Mouse (Mus musculus) limb, embryonic 14.5 days (tissue): ENCODE measurements at regions not wholly inside any gene's neighbourhood (a gene's known extent, or its start where the extent isn't known, plus 50 kb on each side); places are given as distances from the start of the nearest gene placed in this dataset.

ENCODE experiments used
- ATAC-seq: fragments of 200-750 bp; cut with Nextera tagmentation; 2 replicates; pipeline ENCODE4 v1.8.0; 2017; ENCODE audit warnings: low read depth, moderate number of reproducible peaks, moderate TSS enrichment; ENCODE audit not compliant: low FRiP score
- DNase-seq: peaks from one replicate; pipeline ENCODE4 v3.0.0-alpha.2; 2015; ENCODE audit warnings: low spot score
- H3K27ac ChIP-seq: fragments of 300-500 bp; sonication (generic); replicated peaks from 2 replicates; pipeline ENCODE4 v1.5.1; 2014; ENCODE audit warnings: low read depth, mild to moderate bottlenecking, low read length, moderate library complexity, mixed read lengths
- H3K27me3 ChIP-seq: fragments of 300-500 bp; sonication (generic); 2 replicates; pipeline ENCODE4 v1.6.1; 2014; ENCODE audit warnings: low read length, mixed read lengths; ENCODE audit not compliant: control insufficient read depth, insufficient read depth
- H3K36me3 ChIP-seq: fragments of 300-500 bp; sonication (generic); 2 replicates; pipeline ENCODE4 v1.6.1; 2014; ENCODE audit warnings: mild to moderate bottlenecking, low read length, moderate library complexity, mixed read lengths; ENCODE audit not compliant: control insufficient read depth, insufficient read depth
- H3K4me1 ChIP-seq: fragments of 300-500 bp; sonication (generic); 2 replicates; pipeline ENCODE4 v1.6.1; 2014; ENCODE audit warnings: antibody characterized with exemption, low read length, mixed read lengths; ENCODE audit not compliant: control insufficient read depth, insufficient read depth
- H3K4me2 ChIP-seq: fragments of 300-500 bp; sonication (generic); replicated peaks from 2 replicates; pipeline ENCODE4 v1.6.1; 2014; ENCODE audit warnings: low read depth, mild to moderate bottlenecking, low read length, moderate library complexity; ENCODE audit not compliant: severe bottlenecking
- H3K4me3 ChIP-seq: fragments of 300-500 bp; sonication (generic); replicated peaks from 2 replicates; pipeline ENCODE4 v1.5.1; 2014; ENCODE audit warnings: low read length
- H3K9ac ChIP-seq: fragments of 300-500 bp; sonication (generic); 2 replicates; pipeline ENCODE4 v1.6.1; 2014; ENCODE audit warnings: mild to moderate bottlenecking, low read depth, low read length, moderate library complexity; ENCODE audit not compliant: severe bottlenecking
- H3K9me3 ChIP-seq: fragments of 300-500 bp; sonication (generic); 2 replicates; pipeline ENCODE4 v1.6.1; 2016; ENCODE audit warnings: low read length; ENCODE audit not compliant: control insufficient read depth
- POLR2A ChIP-seq: fragments of 200-500 bp; IDR thresholded peaks from 2 replicates; pipeline ENCODE4 v1.8.0; 2012; ENCODE audit warnings: inconsistent platforms, mild to moderate bottlenecking, moderate library complexity, borderline replicate concordance; ENCODE audit not compliant: insufficient read depth, insufficient read length; ENCODE audit errors: extremely low read depth
- WGBS: fragments of 180-500 bp; shearing (Covaris S2); extraction: QIAGEN DNeasy Blood & Tissue Kit; methylation state at CpG from one replicate; pipeline ENCODE4 v1.1.7; 2014; 5-methylcytosine and 5-hydroxymethylcytosine counted together

DNA sequence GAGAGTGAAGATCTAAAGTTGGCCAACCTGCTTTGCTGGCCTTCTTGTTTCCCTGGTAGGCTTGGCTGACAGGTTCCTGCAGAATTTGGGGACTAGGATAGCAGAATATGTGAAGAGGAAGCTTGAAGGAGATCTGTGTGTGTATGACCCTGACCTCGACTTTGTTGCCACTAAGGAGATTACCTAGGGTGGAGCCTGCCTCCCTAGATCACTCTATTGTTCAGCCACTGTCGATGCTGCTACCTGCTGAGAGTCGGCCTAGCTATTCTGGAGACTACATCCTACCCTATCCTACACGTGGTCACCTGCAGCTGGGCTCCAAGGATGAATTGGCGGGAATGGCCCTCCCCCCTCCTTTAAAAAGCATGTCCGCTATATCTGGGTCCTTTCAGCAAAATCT is 95.1 kb downstream of the Atp6ap1l start:
- ATAC-seq, result no peak
- no peak for TF ChIP-seq POLR2A
- no peak for DNase-seq
- no peaks in the 10 kb centered on the region for H3K36me3 ChIP-seq
- H3K9ac ChIP-seq, result no peak overlapping the region
- H3K27me3 ChIP-seq, result no peaks in the 10 kb centered on the region
- H3K4me2 ChIP-seq, result no peak overlapping the region
- no peak overlapping the region for H3K4me3 ChIP-seq
- H3K27ac ChIP-seq, result no peak overlapping the region
- 85% methylated on average over 6 of the region's 6 CpGs for WGBS
- no peaks in the 10 kb centered on the region for H3K9me3 ChIP-seq
- H3K4me1 ChIP-seq, result 0 out of 2 replicates have a peak, but pooled peaks cover 2% of the 10 kb centered on the region

DNA sequence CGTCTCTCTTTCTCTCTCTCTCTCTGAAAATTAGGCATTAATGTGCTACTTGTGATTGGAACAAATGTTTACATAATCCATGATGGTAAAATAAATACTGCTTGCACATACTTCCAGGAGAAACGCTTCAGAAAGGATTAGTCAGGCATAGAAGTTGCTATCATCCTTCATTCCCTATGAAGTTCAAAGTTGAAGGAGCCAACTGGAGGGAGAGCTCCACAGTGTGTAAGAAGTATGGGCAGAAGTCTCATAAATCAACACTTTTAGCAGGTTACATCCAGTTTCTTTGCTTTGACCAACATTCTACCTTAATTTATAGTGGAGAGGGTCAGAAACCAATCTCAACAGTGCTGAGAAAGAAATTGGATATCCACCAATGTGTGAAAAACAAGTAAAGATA is 105.5 kb downstream of the Atp6ap1l start:
- Histone ChIP-seq H3K27ac (no peak overlapping the region), H3K4me3 (no peak overlapping the region), H3K4me2 (no peak overlapping the region), H3K9me3 (no peaks in the 10 kb centered on the region), H3K9ac (no peak overlapping the region), H3K4me1 (peaks cover 3% of the 10 kb centered on the region; the same call in 1 of the 2 replicates), H3K36me3 (no peaks in the 10 kb centered on the region), H3K27me3 (no peaks in the 10 kb centered on the region)
- 47% methylated on average over 2 of the region's 2 CpGs for WGBS
- DNase-seq (no peak), ATAC-seq (no peak)
- TF ChIP-seq POLR2A, result no peak

DNA sequence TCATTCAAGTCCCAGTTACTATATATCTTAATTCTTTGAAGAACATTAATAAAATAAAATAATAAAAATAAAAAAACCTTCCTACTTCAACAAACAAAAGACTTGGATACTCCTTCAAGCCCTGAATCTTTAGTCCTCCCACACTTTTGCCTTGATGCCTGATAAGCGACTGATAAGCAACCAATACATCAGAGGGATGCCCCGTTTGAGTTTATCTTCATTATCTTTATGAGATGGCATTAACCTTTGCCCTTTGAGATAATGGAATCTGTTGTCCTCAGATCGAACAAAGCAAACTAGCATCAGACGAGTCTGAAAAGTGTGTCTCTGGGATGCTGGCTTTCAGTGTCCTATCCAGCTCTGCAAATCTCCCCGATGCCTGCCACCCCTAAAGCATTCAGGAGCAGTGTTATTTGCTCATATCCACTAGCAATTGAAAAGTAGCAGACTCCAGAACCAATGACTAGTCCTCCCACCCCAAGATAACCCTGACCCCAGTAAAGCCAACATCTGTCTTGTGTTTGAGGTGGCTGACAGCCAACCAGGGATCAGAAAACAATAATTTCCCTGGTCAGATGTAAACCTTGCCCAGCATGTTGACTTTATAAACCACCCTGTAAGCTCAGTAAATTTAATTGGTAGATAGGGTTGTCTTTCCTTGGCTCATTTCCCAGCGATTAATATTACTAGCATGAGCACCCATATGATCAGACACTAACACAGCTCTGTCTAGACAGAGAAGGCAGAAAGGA is 106.2 kb downstream of the Atp6ap1l start:
- peak; percentile 64 for DNase-seq
- TF ChIP-seq POLR2A, result no peak
- Histone ChIP-seq H3K9me3 (no peaks in the 10 kb centered on the region), H3K4me3 (no peak overlapping the region), H3K27ac (no peak overlapping the region), H3K27me3 (no peaks in the 10 kb centered on the region), H3K9ac (no peak overlapping the region), H3K36me3 (no peaks in the 10 kb centered on the region), H3K4me2 (no peak overlapping the region), H3K4me1 (peaks cover 3% of the 10 kb centered on the region; the same call in 1 of the 2 replicates)
- 21% methylated on average over 6 of the region's 6 CpGs for WGBS
- ATAC-seq, result peak; percentile 68; the same call in 1 of the 2 replicates

DNA sequence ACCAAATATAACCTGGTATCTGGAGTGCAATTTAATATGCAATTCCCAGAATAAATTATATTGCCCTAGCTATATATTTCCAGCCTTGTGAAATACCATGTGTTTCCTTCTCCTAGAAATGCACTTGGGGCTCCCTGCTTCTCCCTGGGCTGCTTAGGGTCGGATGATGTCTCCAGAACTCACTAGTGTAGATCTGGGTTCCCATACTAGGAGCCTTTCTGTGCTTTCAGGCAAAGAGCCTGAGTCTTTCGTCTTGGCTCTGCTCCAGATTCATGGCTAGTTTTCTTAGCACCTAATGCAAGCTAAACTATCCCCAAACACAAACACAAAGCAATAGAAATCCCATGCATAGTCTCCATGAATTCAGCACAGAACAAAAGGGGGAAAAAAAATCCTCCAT is 106.8 kb downstream of the Atp6ap1l start:
- Histone ChIP-seq H3K27ac (no peak overlapping the region), H3K9ac (no peak overlapping the region), H3K4me3 (no peak overlapping the region), H3K27me3 (no peaks in the 10 kb centered on the region), H3K4me2 (no peak overlapping the region), H3K9me3 (no peaks in the 10 kb centered on the region), H3K4me1 (peaks cover 3% of the 10 kb centered on the region; the same call in 1 of the 2 replicates), H3K36me3 (no peaks in the 10 kb centered on the region)
- DNase-seq, result peak; percentile 40
- ATAC-seq, result 0 out of 2 replicates have a peak, but pooled peaks have one; percentile 41
- no peak for TF ChIP-seq POLR2A
- 24% methylated on average over 2 of the region's 2 CpGs for WGBS

- H3K36me3 ChIP-seq, result no peaks in the 10 kb centered on the region
- H3K9me3 ChIP-seq, result no peaks in the 10 kb centered on the region
- H3K9ac ChIP-seq, result no peak overlapping the region
- H3K4me1 ChIP-seq, result peaks cover 3% of the 10 kb centered on the region; the same call in 1 of the 2 replicates
- no peak overlapping the region for H3K4me2 ChIP-seq
- no peak overlapping the region for H3K4me3 ChIP-seq
- ATAC-seq (no peak), DNase-seq (no peak)
- H3K27ac ChIP-seq, result no peak overlapping the region
- no peaks in the 10 kb centered on the region for H3K27me3 ChIP-seq
- no peak for TF ChIP-seq POLR2A
- 76% methylated on average over 3 of the region's 3 CpGs for WGBS
Observed at GRCm38 (mm10) chr13:90797209-90797608, 107.9 kb downstream of the Atp6ap1l start.

DNA sequence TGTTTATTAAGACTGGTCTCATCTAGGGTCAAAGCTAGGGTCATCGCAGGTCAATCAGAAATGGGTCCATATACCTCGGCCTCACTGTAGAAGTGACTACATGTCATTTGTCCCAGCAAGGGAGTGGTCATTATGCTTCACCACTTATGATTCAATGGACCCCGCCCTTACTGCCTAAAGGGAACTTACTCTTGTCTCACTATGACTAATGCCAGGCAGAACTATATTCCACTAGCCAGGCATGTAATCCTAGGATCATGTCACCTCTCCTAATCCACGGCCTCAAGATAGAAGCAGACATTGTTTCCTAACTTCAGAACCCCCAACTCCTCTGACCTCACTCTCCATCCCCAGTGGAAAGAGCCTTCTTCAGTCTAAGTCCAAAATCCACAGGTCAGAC is 108.3 kb downstream of the Atp6ap1l start:
- TF ChIP-seq POLR2A, result no peak
- no peak overlapping the region for H3K9ac ChIP-seq
- no peak overlapping the region for H3K4me3 ChIP-seq
- no peaks in the 10 kb centered on the region for H3K9me3 ChIP-seq
- peaks cover 3% of the 10 kb centered on the region; the same call in 1 of the 2 replicates for H3K4me1 ChIP-seq
- H3K27me3 ChIP-seq, result no peaks in the 10 kb centered on the region
- no peak overlapping the region for H3K4me2 ChIP-seq
- H3K36me3 ChIP-seq, result no peaks in the 10 kb centered on the region
- H3K27ac ChIP-seq, result no peak overlapping the region
- WGBS, result 92% methylated on average over 4 of the region's 4 CpGs
- DNase-seq (no peak), ATAC-seq (no peak)
